Mouse (Mus musculus) heart, embryonic 14.5 days (tissue): ENCODE results near the gene Tnfrsf14. TPM values are rescaled to one million over a fixed set of nuclear protein-coding genes. Genes with fewer than 3 reads are reported as not detected.

ENCODE experiments used
- polyA plus RNA-seq: library from polyadenylated mRNA; unstranded; fragments of >200 nt; fragmentation: Nextera tagmentation; extraction: Ambion mirVana; gene quantifications from 2 replicates; pipeline ENCODE4 v1.2.1, GENCODE M21; 2014

The Tnfrsf14 gene
- polyA plus RNA-seq, 1 experiment from 2014 or later: 0.46 TPM

Other genes with a start within 250 kb of the Tnfrsf14 start
- gene Ttc34, start 91.1 kb downstream of the Tnfrsf14 start, polyA plus RNA-seq: 0.22 and 0.27 TPM in 2 replicates
- 0.22 and 0.71 TPM in 2 replicates for gene Mmel1, start 59.0 kb downstream of the Tnfrsf14 start, polyA plus RNA-seq
- gene Fam213b, start 29.4 kb downstream of the Tnfrsf14 start, polyA plus RNA-seq: 52.1 and 56.8 TPM in 2 replicates
- 0.24 and 0.47 TPM in 2 replicates for gene Hes5, start 32.4 kb upstream of the Tnfrsf14 start, polyA plus RNA-seq
- gene Pank4, start 35.6 kb upstream of the Tnfrsf14 start, polyA plus RNA-seq: 41.4 and 42.1 TPM in 2 replicates
- gene Plch2, start 128.2 kb upstream of the Tnfrsf14 start, polyA plus RNA-seq: 0.16 and 0.22 TPM in 2 replicates
- gene Pex10, start 138.5 kb upstream of the Tnfrsf14 start, polyA plus RNA-seq: 5.6 and 7.7 TPM in 2 replicates
- gene Rer1, start 157.8 kb upstream of the Tnfrsf14 start, polyA plus RNA-seq: 131 and 141 TPM in 2 replicates
- gene Morn1, start 158.0 kb upstream of the Tnfrsf14 start, polyA plus RNA-seq: 2.5 and 3.0 TPM in 2 replicates